Mouse (Mus musculus) naive thymus-derived CD4-positive, alpha-beta T cell, adult 2 months (primary cell): ENCODE results near the gene St14.
"Not testable (repeated sequence)": the region's sequence is repeated elsewhere in the genome, so short reads cannot be mapped to it uniquely, and the experiment has no call there.

Experiments
- DNase-seq: peaks from one replicate; pipeline ENCODE4 v3.0.0-alpha.2; 2011; ENCODE audit warnings: low read depth

Gene St14

DNA sequence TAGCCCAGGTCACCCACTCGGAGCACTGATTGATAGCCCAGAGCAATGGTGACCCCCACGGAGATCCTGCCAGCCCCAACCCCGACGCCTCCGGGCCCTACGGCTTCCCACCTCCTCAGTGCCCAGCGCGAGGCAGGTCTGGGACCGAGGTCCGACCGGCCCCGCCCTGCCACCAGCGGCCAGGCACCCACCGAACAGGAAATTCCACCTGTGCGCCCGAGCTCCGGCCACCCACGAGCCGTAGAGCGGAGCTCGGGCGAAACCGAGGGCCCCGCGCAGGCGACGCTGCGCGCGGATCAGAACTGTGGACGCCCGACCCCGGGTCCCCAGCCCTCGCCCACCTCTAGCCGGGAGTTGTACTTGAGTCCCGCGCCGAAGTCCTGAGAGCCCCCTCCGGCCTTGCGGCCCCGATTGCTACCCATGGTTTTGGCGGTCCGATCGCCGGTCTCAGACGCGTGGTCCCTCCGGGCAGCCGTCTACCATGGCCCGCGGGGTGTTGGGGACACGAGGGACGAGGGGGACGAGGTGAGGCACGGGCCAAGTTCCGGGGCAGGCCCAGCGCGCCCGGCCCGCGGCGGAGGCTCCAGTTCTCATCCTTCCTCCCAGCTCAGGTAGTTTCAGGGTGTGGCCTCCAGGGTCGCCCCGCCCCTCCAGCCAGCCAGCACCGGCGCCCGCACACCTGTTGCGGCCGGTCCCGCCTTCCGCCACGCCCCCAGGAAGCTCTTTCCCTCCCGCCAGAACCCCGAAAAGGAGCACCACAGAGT lies at the start of gene St14:
Gene St14, minus strand, starts transcription at position 649 of the 764 bp plus-strand sequence.
- peak; percentile 59 for DNase-seq

DNA sequence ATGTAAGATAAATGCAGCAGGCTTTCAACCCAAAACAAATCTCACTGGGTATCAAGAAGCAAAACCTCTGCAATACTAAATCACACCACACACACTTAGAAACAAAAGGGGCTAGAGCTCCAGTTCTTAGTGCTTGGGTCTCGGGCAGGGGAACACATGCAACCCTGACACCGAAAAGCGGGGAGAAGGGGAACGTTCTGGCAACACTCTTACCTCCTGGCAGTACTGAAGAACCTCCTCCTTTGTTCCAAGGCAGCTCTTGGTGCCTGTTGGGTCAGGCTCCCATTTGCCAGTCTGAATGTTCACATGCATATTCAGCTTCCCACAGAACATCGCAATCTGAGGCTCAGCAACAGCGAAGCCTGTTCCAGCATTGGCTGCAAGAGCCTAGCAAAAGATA lies 46.0 kb upstream of the St14 start:
- DNase-seq, result no peak

DNA sequence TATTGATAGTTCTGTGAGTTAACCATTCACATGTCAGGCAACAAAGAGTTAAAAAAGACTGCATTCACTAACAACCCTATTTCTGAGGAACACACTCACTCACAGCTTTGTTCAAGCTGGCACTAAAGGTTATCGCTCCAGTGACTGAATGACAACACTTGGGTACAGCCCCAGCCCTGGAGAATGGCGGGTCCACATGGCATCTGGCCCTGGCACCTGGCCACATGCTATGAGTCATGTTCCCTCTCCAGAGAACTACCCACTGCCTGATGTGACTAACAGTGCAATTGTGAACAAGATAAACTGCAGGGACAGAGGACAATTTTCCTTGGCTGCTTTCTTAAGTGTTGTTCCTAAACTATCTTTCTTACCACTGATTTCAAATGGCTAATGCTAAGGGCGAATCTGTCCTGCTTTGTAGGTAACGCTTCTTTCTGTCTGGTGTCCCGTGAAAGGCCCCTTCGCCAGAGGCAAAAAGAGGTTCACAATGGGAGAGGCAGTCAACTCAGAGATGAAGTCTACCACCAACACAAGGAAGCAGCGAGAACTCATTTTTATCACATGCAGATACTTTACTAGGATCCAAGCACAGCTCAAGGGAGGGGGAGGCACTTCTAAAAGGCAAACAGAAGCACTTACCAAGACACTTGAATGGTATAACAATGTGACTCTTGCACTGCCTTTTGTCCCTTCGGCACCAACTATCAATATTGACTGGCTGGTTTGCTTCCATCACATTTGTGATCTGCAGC lies 44.9 kb upstream of the St14 start:
- no peak for DNase-seq

DNA sequence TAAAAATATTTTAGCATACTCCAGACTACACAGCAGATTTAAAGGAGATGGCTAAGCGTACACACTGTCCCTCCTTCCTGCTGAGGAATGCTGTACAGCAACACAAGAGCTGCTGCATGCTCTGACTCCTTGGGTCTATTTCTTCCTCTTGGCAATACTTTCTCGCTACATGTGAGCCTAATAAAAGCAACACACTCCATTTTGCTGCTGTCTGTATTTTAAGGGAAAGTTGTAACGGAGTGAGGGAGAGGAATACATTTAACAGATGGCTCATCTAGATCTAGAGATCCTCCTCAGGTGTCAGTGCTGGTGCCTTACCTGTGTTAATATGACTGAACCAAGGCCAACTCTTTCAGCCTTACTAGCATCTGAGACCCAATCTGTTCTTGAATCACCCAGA lies 44.3 kb upstream of the St14 start:
- no peak for DNase-seq

DNA sequence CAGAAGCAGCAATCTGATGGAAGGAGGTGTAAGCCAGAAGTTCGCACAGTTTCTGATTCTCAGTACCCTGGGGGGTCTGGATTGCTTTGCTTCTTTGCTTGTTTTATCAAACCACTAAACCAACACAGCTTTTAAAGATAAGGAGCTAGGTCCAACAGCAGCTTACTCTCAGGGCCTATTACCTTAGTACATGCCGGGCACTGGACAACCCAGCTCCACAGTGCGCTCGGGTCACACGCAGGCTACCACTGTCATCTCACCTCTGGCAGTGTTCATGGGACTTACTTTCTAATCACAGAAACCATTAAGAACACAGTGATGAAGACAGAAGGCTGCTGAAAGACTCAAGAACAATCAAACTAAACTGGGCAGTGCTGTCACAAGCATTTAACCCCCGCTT lies 43.7 kb upstream of the St14 start:
- no peak for DNase-seq

DNA sequence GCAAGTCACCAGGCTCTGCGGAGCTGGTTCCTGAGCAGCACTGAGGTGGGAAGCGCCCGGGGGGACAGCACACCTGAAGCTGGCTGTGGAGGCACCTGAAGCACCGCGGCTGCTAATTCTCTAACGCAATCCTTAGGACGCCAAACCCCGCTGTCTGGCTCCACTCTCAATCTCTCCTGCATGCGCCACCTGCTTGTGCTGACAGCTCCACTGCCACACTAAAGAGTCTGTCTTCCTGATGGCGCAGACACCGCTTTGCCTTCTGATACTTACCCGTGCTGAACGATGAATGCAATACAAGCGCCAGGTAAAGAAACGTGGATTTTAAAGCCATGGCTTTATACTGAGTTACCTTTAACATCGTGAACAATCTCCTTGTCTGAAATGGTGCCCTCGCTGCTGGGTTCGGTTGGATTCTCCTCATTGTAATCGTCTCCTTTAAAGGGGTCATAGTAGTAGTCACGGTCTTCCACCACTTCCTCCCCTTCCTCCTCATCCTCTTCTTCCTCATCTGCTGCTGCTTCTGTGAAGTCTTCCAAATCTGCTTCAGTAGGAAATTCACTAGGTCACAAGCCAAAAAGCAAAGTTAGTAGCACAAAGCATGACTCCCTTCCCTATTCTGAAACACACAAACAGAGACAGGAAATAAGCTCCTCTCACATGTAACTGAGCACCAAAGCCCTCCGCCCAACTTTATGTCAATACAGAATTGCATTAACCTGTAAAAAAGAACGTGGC lies 36.9 kb upstream of the St14 start:
- DNase-seq, result no peak

DNA sequence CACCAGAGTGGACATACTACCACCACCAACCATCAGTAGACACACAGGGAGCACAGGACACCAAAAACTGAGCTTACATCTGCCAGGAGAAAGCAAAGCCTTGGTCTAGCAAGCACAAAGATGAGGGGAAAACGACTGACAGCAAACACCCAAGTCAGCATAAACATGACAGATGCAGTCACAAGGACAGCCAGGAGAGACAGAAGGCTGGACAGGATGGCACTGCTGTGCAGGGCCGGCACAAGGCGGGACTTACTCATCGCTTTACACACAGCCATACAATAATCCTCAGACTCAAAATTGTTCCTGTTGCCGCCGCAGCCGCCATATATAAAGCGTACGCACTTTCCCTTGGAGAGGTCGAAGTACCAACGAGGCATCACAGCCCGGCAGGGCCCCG lies 35.7 kb upstream of the St14 start:
- DNase-seq, result no peak

DNA sequence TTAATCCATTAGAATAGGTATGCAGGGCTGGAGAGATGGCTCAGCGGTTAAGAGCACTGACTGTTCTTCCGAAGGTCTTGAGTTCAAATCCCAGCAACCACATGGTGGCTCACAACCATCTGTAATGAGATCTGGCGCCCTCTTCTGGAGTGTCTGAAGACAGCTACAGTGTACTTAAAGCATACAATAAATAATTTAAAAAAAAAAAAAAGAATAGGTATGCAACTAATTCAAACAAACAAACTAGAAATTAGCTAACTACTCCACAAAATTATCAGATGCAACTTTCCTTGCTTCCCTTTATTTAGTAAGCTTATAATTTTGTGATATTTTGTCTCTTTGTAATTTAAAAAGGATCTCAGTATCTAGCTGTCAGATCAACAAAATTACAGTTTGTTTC lies 33.9 kb upstream of the St14 start:
- not testable (repeated sequence) for DNase-seq

DNA sequence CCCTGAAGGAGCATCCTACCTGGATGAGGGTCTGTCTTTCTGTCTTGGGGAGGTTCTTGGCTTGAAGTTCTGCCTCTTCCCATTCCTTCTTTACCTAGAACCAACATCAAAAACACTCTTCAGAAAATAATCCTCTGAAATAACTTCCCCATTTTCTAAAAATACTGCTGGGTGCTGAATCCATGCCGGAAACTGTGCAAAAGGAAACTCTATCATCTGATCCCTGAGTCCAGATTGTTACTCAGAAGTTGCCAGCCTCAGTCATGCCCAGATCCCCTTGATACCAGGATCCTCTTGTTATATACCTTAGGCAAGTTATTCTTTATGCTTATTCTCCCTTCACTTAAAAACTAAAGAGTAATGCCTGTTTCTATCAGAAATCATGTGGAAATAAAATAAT lies 31.7 kb upstream of the St14 start:
- no peak for DNase-seq

DNA sequence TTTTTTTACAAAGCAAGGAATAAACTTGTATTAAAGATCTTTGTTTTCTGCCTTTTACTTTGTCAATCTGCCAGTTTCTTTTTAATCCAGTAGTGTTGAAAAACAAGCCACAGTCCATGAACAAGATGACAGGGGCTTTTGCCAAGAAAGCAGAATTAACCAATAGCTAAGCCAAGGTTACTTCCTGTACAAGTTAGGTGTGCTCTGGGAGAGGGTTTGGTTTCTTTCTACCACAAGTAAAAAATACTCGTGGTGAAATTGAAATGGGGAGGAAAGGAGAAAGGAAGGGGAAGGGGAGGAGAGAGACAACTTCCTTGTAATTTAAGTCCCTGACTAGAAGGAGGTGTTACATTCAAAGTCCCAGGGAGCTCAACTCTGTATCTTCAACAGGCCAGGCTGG lies 31.3 kb upstream of the St14 start:
- DNase-seq, result no peak

DNA sequence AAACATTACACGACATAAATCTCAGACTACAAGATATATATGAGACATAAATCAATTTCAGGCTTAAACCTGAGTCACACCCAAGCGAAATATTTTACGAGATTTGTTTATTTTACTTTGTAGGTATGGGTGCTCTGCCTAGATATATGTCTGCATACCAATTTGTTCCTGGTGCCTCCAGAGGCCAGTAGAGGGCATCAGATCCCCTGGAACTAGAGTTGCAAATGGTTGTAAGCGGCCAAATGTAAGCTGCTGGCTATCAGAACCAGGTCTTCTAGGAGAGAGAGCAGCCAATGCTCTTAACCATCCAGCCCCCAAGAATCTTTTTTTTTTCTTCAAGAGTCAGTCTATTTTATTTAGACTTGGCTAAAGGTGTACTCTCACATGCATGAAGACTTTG lies 28.3 kb upstream of the St14 start:
- DNase-seq, result peak; percentile 21

DNA sequence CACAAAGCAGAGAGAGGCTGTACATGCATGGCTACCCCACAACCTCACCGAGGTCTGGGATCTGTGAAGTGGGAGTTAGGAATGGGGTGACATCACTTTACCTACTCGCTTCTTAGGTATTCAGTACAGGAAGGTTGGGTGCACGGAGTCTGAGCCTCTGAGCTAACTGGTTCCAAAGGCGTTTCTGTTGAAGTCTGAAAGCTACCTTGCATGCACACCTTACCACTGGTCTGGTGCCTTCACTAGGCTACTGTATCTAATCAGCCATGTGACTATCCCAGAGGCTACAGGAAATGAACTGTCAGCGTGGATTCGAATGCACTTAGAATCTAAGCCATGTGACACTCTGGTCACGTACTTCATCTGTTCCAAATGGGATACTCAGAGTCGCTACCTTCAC lies 24.9 kb upstream of the St14 start:
- no peak for DNase-seq

DNA sequence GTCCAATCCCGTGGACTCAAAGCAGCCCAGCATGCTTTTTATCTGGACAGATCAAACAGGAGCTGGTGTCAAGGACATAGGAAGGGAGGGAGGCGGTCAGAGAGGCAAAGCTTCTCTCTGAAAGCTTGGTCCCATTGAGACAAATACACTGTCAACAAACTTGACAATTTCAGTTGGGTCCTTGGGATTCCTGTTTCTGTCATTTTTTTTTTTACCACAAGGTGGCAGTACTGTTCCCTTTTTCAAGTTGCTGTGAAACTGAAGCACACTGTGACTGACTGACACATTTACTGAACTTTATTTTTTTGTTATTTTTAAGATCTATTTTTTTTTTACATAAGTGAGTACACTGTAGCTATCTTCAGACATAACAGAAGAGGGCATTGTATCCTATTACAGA lies 19.4 kb upstream of the St14 start:
- DNase-seq, result peak; percentile 80

DNA sequence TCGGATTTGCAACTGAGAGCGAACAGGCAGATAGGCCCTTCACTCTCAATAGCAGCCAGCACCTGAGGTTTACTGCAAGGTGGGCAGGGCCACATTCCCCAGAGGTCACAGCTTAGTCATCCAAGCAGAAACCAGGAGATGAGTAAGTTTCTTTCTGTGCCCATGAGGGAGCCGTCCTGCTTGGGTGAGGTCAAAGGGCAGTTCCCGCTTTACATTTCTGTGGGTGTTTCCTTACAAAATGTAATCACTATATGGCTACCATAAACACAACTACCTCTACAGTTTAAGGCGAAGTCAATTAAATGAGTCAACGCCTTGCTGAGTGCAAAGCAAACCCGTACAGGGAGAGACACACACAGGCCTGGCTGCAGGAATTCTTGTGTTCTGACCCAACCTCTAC lies 16.5 kb upstream of the St14 start:
- no peak for DNase-seq

DNA sequence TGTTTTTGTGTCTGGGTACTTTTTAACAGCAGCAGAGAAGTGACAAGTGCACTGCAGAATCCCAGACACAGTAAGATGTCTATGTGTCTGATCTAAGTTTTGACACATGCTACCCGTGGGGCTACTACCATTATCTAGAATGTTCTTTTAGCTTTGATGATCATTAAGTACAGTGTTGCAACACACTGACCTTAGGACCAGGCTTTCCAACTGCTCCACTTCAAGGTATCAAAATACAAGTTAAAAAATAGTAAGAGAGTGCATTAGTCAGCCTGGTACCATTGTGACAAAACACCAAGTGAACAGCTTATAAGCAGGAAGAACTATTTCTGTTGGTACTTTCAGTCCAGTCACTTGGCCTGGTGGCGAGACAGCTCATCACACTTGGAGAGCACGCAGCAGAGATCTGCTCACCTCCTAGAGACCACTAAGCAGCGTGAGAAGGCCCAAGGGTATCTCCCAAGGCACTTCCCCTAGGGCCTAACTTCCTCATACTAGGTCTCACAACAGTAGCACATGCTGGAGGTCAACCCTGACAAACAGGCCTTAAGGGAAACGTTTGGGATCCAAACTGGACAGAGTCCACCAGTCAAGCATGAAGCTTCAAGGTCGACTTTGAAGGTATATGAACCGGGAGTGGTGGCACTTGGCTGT lies 13.7 kb upstream of the St14 start:
- no peak for DNase-seq

DNA sequence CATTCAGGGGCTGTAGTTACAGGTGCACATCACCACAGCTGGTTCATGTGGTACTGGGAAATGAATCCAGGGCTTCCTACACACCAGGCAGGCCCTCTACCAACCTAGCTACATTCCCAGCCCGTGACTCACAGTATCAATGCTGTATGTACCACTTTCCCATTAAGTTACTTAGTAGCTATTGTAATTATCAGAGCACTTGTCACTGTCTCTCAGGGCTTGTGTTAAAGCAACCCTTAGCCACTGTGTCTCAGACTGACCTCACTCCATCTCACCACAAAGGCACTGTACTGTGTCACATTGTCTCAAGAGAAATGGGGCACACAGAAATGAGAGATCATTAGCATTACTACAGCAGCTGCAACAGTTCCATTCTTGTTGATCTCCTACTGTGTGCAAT lies 11.3 kb upstream of the St14 start:
- no peak for DNase-seq

DNA sequence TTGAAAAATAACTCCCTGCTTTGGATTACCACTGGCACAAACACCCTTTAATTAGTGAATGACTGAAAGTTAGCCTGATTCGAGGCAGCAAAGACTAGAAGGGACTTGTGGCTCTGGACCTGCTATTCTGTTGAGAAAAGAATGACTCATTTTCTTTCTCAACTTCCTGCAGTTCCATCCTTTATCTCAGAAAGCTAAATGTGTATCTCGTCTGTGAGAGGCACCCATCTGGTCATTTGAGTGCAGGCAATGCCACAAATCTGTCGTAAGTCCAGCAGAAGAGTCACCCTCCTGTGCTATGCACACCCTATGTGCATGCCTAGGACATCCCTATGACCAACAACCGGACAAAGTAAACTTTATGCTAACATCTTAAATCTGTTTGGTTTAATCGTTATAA lies 1.5 kb upstream of the St14 start:
- DNase-seq, result no peak

DNA sequence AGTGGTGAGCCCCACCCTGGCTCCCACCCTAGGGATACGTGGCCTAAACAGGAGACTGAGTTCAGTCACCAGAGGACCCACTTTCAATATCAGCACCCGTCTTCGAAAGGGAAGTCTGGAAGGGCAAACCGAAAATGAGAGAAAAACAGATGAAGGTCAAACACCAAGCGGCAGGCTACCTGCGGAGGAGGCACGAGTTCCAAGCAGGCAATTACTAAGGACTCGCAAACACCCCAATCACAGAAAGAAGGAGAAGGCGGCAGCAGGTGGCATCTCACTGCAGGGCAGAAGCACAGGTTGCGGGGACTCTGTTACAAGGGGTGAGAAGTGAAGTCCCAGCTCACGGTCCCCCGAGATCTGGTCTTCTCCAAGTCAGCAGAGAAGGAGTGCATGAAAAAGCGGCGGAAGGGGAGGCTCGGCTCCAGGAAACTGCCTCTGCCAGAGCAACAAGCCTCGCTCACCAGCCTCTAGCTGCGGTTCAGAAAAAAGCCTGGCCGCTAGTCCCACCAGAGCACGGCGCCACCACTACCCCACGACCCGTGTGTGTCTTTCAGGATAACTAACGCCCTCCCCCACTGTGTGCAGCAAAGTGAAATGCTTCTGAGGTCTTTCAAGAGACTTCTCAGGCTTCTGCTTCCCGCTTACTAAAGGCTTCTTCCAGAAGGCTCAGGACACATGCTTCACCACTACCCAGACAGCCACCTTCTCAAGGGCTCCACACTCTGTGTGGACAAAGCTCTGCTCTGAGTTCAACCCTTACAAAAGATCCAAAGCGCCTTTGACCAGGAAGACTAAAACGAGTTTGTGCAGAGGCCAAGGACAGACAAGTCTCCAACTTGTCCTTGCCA lies 1.1 kb downstream of the St14 start:
- peak; percentile 49 for DNase-seq

DNA sequence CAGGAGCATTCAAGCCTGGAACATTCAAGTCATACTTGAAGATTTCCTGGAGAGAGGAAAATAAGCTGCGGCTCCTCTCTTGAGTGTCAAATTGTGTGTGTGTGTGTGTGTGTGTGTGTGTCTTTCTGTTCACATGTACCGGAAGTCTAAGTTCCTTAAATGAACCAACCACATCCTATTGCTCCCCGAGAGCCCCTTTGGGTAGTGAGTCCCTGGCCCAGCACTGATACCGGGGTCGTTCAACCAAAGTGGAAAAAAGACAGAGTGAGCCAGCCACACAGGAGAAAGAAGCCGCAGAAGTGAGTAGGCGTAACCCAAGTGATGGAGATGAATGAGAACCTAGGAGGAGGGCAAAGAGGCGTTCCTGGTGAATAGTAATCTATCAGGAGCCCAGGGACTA lies 1.7 kb downstream of the St14 start:
- DNase-seq, result peak; percentile 59

DNA sequence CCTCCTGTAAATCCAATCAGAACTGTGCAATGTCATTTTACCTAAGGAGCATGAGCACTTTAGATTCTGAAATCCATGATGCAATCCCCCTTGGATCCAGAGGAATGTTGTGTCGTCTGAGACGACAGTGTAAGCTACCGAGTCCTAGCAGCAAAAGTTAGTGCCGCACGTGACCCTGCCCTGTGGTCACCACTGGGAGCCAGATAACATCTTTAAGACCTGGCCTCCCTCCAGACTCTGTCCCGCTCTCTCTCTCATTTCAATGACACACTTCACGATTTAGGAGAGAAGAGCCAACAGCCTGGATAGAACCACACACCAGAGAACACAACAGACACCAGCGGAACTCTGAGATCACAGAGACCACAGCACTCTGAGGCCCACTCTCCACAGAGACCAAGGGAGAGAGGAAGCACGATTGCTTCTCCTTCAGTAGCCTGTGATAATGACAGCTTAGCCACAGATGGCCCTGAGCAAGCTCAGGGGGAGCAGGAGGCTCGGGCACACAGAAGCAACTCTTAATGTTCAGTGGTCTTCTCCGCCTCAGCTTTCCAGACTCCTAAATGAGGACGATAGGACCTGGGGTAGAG lies 3.7 kb downstream of the St14 start:
- DNase-seq, result no peak

DNA sequence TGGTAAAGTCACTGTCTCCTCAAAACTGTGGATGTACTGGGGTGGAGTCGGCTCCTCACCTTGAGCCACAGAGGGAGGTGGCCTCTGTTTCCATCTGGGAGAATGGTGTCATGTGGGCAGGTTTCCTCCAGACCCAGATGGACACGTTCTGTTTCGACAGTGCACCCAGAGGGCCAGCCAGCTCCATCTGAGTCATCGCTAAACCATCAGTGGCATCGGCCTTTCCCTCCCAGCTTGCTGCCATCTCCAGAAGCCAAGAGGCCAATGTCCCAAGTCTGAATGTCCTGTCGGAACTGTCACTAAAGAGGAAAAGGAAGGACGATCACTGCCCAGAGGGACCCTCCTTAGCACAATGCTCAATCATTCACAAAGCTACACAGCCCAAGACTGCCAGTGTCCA lies 5.6 kb downstream of the St14 start:
- no peak for DNase-seq
